ENCODE assay signal across 9 mouse cellular contexts in genomic region chr3:95667521-95667920, GRCm38 (mm10). TPM values are rescaled to one million over a fixed set of nuclear protein-coding genes. Genes with fewer than 3 reads are reported as not detected.
DNase-seq lines count a peak whose midpoint lies in the region; ATAC-seq and TF ChIP-seq lines count a peak whose summit lies in the region.
"Had no signal": no experiment of that assay in that cellular context is flagged by ENCODE, and none has a peak within 500 bp of the region (broad histone marks: within the 10 kb centered on the region; RNA-seq: fewer than 3 reads in every experiment).

No protein-coding gene starts in this region.

- intact Hi-C loops in heart, postnatal 36 days (cut with DNase I): no loop called here

- H3K4me3 ChIP-seq in heart, embryonic 10.5 days: peak overlapping the region; percentile 24
- no peak overlapping the region for H3K4me3 ChIP-seq in thymus, adult 2 months (ENCODE audit: control insufficient read depth, insufficient read depth, low read length)
- H3K4me3 ChIP-seq in limb, embryonic 15.5 days: no peak overlapping the region

- H3K27ac ChIP-seq in heart, embryonic 10.5 days: peak overlapping the region; percentile 83
- peak overlapping the region; percentile 92 for H3K27ac ChIP-seq in thymus, adult 2 months (ENCODE audit: control insufficient read depth, insufficient read depth, low read length)
- peak overlapping the region; percentile 86 for H3K27ac ChIP-seq in limb, embryonic 15.5 days

- no peak for TF ChIP-seq POLR2A in thymus, adult 2 months (IDR thresholded peaks at IDR 0.05; ENCODE audit: control insufficient read depth, extremely low read depth, insufficient read depth, low read length, poor library complexity)

- no peaks in the 10 kb centered on the region for H3K27me3 ChIP-seq in heart, embryonic 10.5 days (ENCODE audit: insufficient read depth, poor library complexity, severe bottlenecking)
- H3K27me3 ChIP-seq in thymus, adult 2 months (ENCODE audit: control insufficient read depth, insufficient read depth, low read length): no peaks in the 10 kb centered on the region
- no peaks in the 10 kb centered on the region for H3K27me3 ChIP-seq in limb, embryonic 15.5 days

- no peaks in the 10 kb centered on the region for H3K9me3 ChIP-seq in heart, embryonic 10.5 days
- H3K9me3 ChIP-seq in limb, embryonic 15.5 days: no peaks in the 10 kb centered on the region

- no peak for TF ChIP-seq CTCF in thymus, adult 2 months (IDR thresholded peaks at IDR 0.05; ENCODE audit: borderline replicate concordance, control insufficient read depth, extremely low read depth, insufficient read depth, low read length, poor library complexity)

- no peak overlapping the region for H3K9ac ChIP-seq in limb, embryonic 15.5 days

- H3K4me2 ChIP-seq in limb, embryonic 15.5 days: 0 out of 2 replicates have a peak overlapping the region, but pooled peaks have one; percentile 1

- H3K36me3 ChIP-seq in heart, embryonic 10.5 days: peaks cover 55% of the 10 kb centered on the region
- peaks cover 25% of the 10 kb centered on the region for H3K36me3 ChIP-seq in thymus, adult 2 months (ENCODE audit: control insufficient read depth, insufficient read depth, low read length)
- peaks cover 39% of the 10 kb centered on the region for H3K36me3 ChIP-seq in limb, embryonic 15.5 days

- DNase-seq in heart, embryonic 10.5 days (ENCODE audit: low spot score): no peak
- no peak for DNase-seq in heart, postnatal 36 days
- DNase-seq in thymus, adult 2 months: no peak
- DNase-seq in thymus, postnatal 25 days: no peak
- no peak for DNase-seq in yolk sac, embryonic 10.5 days (ENCODE audit: low spot score)
- DNase-seq in spleen, adult 12 weeks (ENCODE audit: low spot score): no peak
- DNase-seq in ovary, postnatal 10 days (ENCODE audit: low spot score): no peak

- no peak for ATAC-seq in limb, embryonic 15.5 days (ENCODE audit: insufficient number of reproducible peaks, low FRiP score, low TSS enrichment, low read depth)

- H3K4me1 ChIP-seq in heart, embryonic 10.5 days: peaks cover 70% of the 10 kb centered on the region
- peaks cover 67% of the 10 kb centered on the region for H3K4me1 ChIP-seq in thymus, adult 2 months (replicated peaks; ENCODE audit: control insufficient read depth, insufficient read depth, low read length)
- peaks cover 46% of the 10 kb centered on the region for H3K4me1 ChIP-seq in limb, embryonic 15.5 days

- WGBS in heart, embryonic 10.5 days: 35% methylated on average over 4 of the region's 4 CpGs
- WGBS in thymus, adult 2 months: 74% methylated on average over 4 of the region's 4 CpGs
- WGBS in limb, embryonic 15.5 days: 49% methylated on average over 4 of the region's 4 CpGs

RNA-seq across cellular contexts. Expression of gene Mcl1, which starts 8.9 kb away (rescaled TPM):
- 37.7 and 50.2 TPM in 2 replicates for polyA plus RNA-seq in heart, embryonic 10.5 days (2016; fragmentation: Nextera tagmentation; extraction: Ambion mirVana)
- total RNA-seq in heart, postnatal 36 days (2021): 100 to 1,000 TPM; 151 to 156 TPM
- polyA plus RNA-seq in thymus, adult 2 months (2012; rRNA removed): 145 and 198 TPM in 2 replicates
- polyA plus RNA-seq in limb, embryonic 15.5 days (2015; fragmentation: Nextera tagmentation; extraction: Ambion mirVana): 35.2 and 46.1 TPM in 2 replicates

RNA-seq across cellular contexts. Expression of gene Adamtsl4, which starts 20.2 kb away (rescaled TPM):
- polyA plus RNA-seq in heart, embryonic 10.5 days (2016; fragmentation: Nextera tagmentation; extraction: Ambion mirVana): 4.2 and 5.7 TPM in 2 replicates
- total RNA-seq in heart, postnatal 36 days (2021): 10 to 100 TPM; 62.2 to 67.6 TPM
- polyA plus RNA-seq in thymus, adult 2 months (2012; rRNA removed): 3.1 and 4.1 TPM in 2 replicates
- polyA plus RNA-seq in limb, embryonic 15.5 days (2015; fragmentation: Nextera tagmentation; extraction: Ambion mirVana): 5.4 and 11.2 TPM in 2 replicates
- total RNA-seq: megakaryocyte-erythroid progenitor cell, adult 5-6 weeks had no signal

RNA-seq across cellular contexts. Expression of gene Ensa, which starts 42.7 kb away (rescaled TPM):
- polyA plus RNA-seq in heart, embryonic 10.5 days (2016; fragmentation: Nextera tagmentation; extraction: Ambion mirVana): 59.3 and 67.2 TPM in 2 replicates
- total RNA-seq in heart, postnatal 36 days (2021): 10 to 100 TPM; 73.0 to 75.0 TPM
- polyA plus RNA-seq in thymus, adult 2 months (2012; rRNA removed): 17.1 and 18.3 TPM in 2 replicates
- polyA plus RNA-seq in limb, embryonic 15.5 days (2015; fragmentation: Nextera tagmentation; extraction: Ambion mirVana): 73.4 and 74.7 TPM in 2 replicates
